Mouse (Mus musculus): ENCODE results near the gene Ppp6r3. TPM values are rescaled to one million over a fixed set of nuclear protein-coding genes. Genes with fewer than 3 reads are reported as not detected.
"Not testable (repeated sequence)": the region's sequence is repeated elsewhere in the genome, so short reads cannot be mapped to it uniquely, and the experiment has no call there.

Gene Ppp6r3
- total RNA-seq, 4 experiments from 2014 or later = 54.6 to 64.5 (median 59.5) TPM

GRCm38 (mm10) chr19:3576451-3577264 is 1.1 kb upstream of the Ppp6r3 start:
- no peak for DNase-seq (ENCODE audit: low spot score in 2 of 2)

- DNase-seq (ENCODE audit: low spot score in 2 of 2) = peak; percentile 82 to 85
Measured at GRCm38 (mm10) chr19:3575276-3575631, 295 bp downstream of the Ppp6r3 start.

GRCm38 (mm10) chr19:3574593-3575094 is 905 bp downstream of the Ppp6r3 start:
- DNase-seq (ENCODE audit: low spot score in 2 of 2) = no peak

GRCm38 (mm10) chr19:3564309-3564708 is 11.2 kb downstream of the Ppp6r3 start:
- peak; percentile 47 to 62 for DNase-seq (ENCODE audit: low spot score in 2 of 2)

- no peak for DNase-seq (ENCODE audit: low spot score in 2 of 2)
Measured at GRCm38 (mm10) chr19:3562752-3563151, 12.8 kb downstream of the Ppp6r3 start.

GRCm38 (mm10) chr19:3562298-3562697 is 13.3 kb downstream of the Ppp6r3 start:
- DNase-seq (ENCODE audit: low spot score in 2 of 2) = no peak

GRCm38 (mm10) chr19:3556169-3556827 is 19.3 kb downstream of the Ppp6r3 start:
- DNase-seq (ENCODE audit: low spot score in 2 of 2) = no peak

GRCm38 (mm10) chr19:3554785-3555184 is 20.8 kb downstream of the Ppp6r3 start:
- DNase-seq (ENCODE audit: low spot score in 2 of 2) = no peak

GRCm38 (mm10) chr19:3551573-3552159 is 23.9 kb downstream of the Ppp6r3 start:
- no peak for DNase-seq (ENCODE audit: low spot score in 2 of 2)

- no peak for DNase-seq (ENCODE audit: low spot score in 2 of 2)
Measured at GRCm38 (mm10) chr19:3550101-3550500, 25.4 kb downstream of the Ppp6r3 start.

- no peak for DNase-seq (ENCODE audit: low spot score in 2 of 2)
Measured at GRCm38 (mm10) chr19:3549263-3549662, 26.3 kb downstream of the Ppp6r3 start.

- DNase-seq (ENCODE audit: low spot score in 2 of 2) = no peak
Measured at GRCm38 (mm10) chr19:3548311-3548710, 27.2 kb downstream of the Ppp6r3 start.

GRCm38 (mm10) chr19:3544995-3545394 is 30.6 kb downstream of the Ppp6r3 start:
- no peak for DNase-seq (ENCODE audit: low spot score in 2 of 2)

- DNase-seq (ENCODE audit: low spot score in 2 of 2) = no peak
Measured at GRCm38 (mm10) chr19:3542591-3542990, 33.0 kb downstream of the Ppp6r3 start.

- DNase-seq (ENCODE audit: low spot score in 2 of 2) = no peak
Measured at GRCm38 (mm10) chr19:3540997-3541396, 34.6 kb downstream of the Ppp6r3 start.

GRCm38 (mm10) chr19:3540254-3540653 is 35.3 kb downstream of the Ppp6r3 start:
- DNase-seq (ENCODE audit: low spot score in 2 of 2) = no peak

- no peak for DNase-seq (ENCODE audit: low spot score in 2 of 2)
Measured at GRCm38 (mm10) chr19:3539456-3539855, 36.1 kb downstream of the Ppp6r3 start.

- DNase-seq (ENCODE audit: low spot score in 2 of 2) = no peak
Measured at GRCm38 (mm10) chr19:3537658-3538057, 37.9 kb downstream of the Ppp6r3 start.

GRCm38 (mm10) chr19:3534945-3535344 is 40.6 kb downstream of the Ppp6r3 start:
- DNase-seq (ENCODE audit: low spot score in 2 of 2) = no peak

GRCm38 (mm10) chr19:3533266-3533966 is 42.1 kb downstream of the Ppp6r3 start:
- not testable (repeated sequence) for DNase-seq (ENCODE audit: low spot score in 2 of 2)

GRCm38 (mm10) chr19:3532717-3533260 is 42.8 kb downstream of the Ppp6r3 start:
- DNase-seq (ENCODE audit: low spot score in 2 of 2) = no peak

Measured in gastrocnemius, adult 8-10 months (tissue).